In genomic region chr8:69849899-69850298, GRCm38 (mm10) we compare ENCODE assay signal across 11 mouse cellular contexts. TPM values are rescaled to one million over a fixed set of nuclear protein-coding genes. Genes with fewer than 3 reads are reported as not detected.
A peak's percentile ranks its signal among the peaks of the same experiment; 100 is the strongest.
DNase-seq lines count a peak whose midpoint lies in the region; ATAC-seq and TF ChIP-seq lines count a peak whose summit lies in the region.
"Had no signal": no experiment of that assay in that cellular context is flagged by ENCODE, and none has a peak within 500 bp of the region (broad histone marks: within the 10 kb centered on the region; RNA-seq: fewer than 3 reads in every experiment).

No protein-coding gene starts in this region.

- no peaks in the 10 kb centered on the region for H3K4me1 ChIP-seq in kidney, postnatal 0 days (replicated peaks; ENCODE audit: insufficient read depth, low read length)
- H3K4me1 ChIP-seq in kidney, embryonic 14.5 days (ENCODE audit: control insufficient read depth, insufficient read depth, low read length): no peaks in the 10 kb centered on the region
- H3K4me1 ChIP-seq in CH12.LX (ENCODE audit: control insufficient read depth in 1 of 2, insufficient read depth in 2 of 2) (peaks cover 0 to 9% of the 10 kb centered on the region in 2 experiments; a peak in 2 of 4 replicates), MEL (ENCODE audit: control insufficient read depth in 1 of 2, insufficient read depth in 2 of 2, low read length in 2 of 2) (peaks cover 0 to 9% of the 10 kb centered on the region in 2 experiments; a peak in 2 of 4 replicates)
- H3K4me1 ChIP-seq in liver, embryonic 14.5 days (replicated peaks; ENCODE audit: control insufficient read depth in 2 of 2, insufficient read depth in 2 of 2, low read length in 1 of 2): peaks cover 4 to 19% of the 10 kb centered on the region in 2 experiments; a peak in 3 of 4 replicates
- no peaks in the 10 kb centered on the region for H3K4me1 ChIP-seq in forebrain, embryonic 14.5 days (ENCODE audit: control insufficient read depth, insufficient read depth, low read length)
- H3K4me1 ChIP-seq: forebrain, embryonic 15.5 days had no signal

- dilution Hi-C loops in CH12.LX (cut with MboI; ENCODE audit: extremely low pct_ligation_motif_present, extremely low pct_unique_long_range_greater_than_20kb, low sequenced_read_pairs): no loop called here

- in situ Hi-C loops in CH12.LX (cut with MboI; ENCODE audit: low pct_ligation_motif_present, low pct_unique_long_range_greater_than_20kb, low sequenced_read_pairs): no loop called here

- no peak overlapping the region for H3K4me2 ChIP-seq in kidney, postnatal 0 days (ENCODE audit: low read length)
- H3K4me2 ChIP-seq in kidney, embryonic 14.5 days (replicated peaks; ENCODE audit: low read depth, low read length): no peak overlapping the region
- no peak overlapping the region for H3K4me2 ChIP-seq in CH12.LX (ENCODE audit: insufficient read depth, low read depth, poor library complexity, severe bottlenecking)
- H3K4me2 ChIP-seq in liver, embryonic 14.5 days (ENCODE audit: low read depth): no peak overlapping the region
- H3K4me2 ChIP-seq in forebrain, embryonic 14.5 days (ENCODE audit: low read length): no peak overlapping the region
- H3K4me2 ChIP-seq: forebrain, embryonic 15.5 days had no signal

- WGBS in kidney, postnatal 0 days: 51% methylated on average over 3 of the region's 3 CpGs
- WGBS in kidney, embryonic 14.5 days: 28% methylated on average over 3 of the region's 3 CpGs
- WGBS in liver, embryonic 14.5 days (ENCODE audit: insufficient replicate concordance): 35% methylated on average over 3 of the region's 3 CpGs
- 57% methylated on average over 3 of the region's 3 CpGs for WGBS in forebrain, embryonic 14.5 days

- no peak for TF ChIP-seq EP300 in CH12.LX (IDR thresholded peaks at IDR 0.05; ENCODE audit: low read length)
- no peak for TF ChIP-seq EP300 in MEL (IDR thresholded peaks at IDR 0.05; ENCODE audit: low read depth in 1 of 2, low read length in 2 of 2)
- no peak for TF ChIP-seq EP300 in liver, embryonic 14.5 days (IDR thresholded peaks at IDR 0.05; ENCODE audit: low read depth)

- ATAC-seq in kidney, postnatal 0 days (replicated peaks; ENCODE audit: low FRiP score, low read depth): no peak
- no peak for ATAC-seq in kidney, embryonic 14.5 days (ENCODE audit: low FRiP score, low TSS enrichment)
- no peak for ATAC-seq in liver, embryonic 14.5 days (ENCODE audit: insufficient read depth)
- ATAC-seq in forebrain, embryonic 14.5 days: no peak
- ATAC-seq: forebrain, embryonic 15.5 days had no signal

- H3K79me2 ChIP-seq in CH12.LX (replicated peaks; ENCODE audit: control insufficient read depth, extremely low read depth, insufficient read depth, poor library complexity, severe bottlenecking): no peaks in the 10 kb centered on the region
- H3K79me2 ChIP-seq in MEL (ENCODE audit: control insufficient read depth, insufficient read depth, low read length, poor library complexity): no peaks in the 10 kb centered on the region

- H3K27ac ChIP-seq in kidney, postnatal 0 days: no peak overlapping the region
- H3K27ac ChIP-seq in kidney, embryonic 14.5 days (ENCODE audit: low read depth, low read length): no peak overlapping the region
- no peak overlapping the region for H3K27ac ChIP-seq in CH12.LX (ENCODE audit: insufficient read depth, low read depth)
- no peak overlapping the region for H3K27ac ChIP-seq in MEL (ENCODE audit: control insufficient read depth, low read depth, low read length)
- no peak overlapping the region for H3K27ac ChIP-seq in liver, embryonic 14.5 days
- H3K27ac ChIP-seq in left cerebral cortex, adult 2 months: no peak overlapping the region
- no peak overlapping the region for H3K27ac ChIP-seq in forebrain, embryonic 14.5 days (ENCODE audit: low read depth, low read length)
- H3K27ac ChIP-seq: forebrain, embryonic 15.5 days had no signal

- H3K9me3 ChIP-seq in kidney, postnatal 0 days (replicated peaks; ENCODE audit: low read length): no peaks in the 10 kb centered on the region
- no peaks in the 10 kb centered on the region for H3K9me3 ChIP-seq in kidney, embryonic 14.5 days (ENCODE audit: control insufficient read depth, low read length)
- no peaks in the 10 kb centered on the region for H3K9me3 ChIP-seq in CH12.LX (replicated peaks; ENCODE audit: low read length)
- no peaks in the 10 kb centered on the region for H3K9me3 ChIP-seq in MEL (replicated peaks; ENCODE audit: insufficient read depth, low read length)
- H3K9me3 ChIP-seq in liver, embryonic 14.5 days (ENCODE audit: control insufficient read depth, low read length): no peaks in the 10 kb centered on the region
- H3K9me3 ChIP-seq in forebrain, embryonic 14.5 days (replicated peaks; ENCODE audit: control insufficient read depth, low read length): no peaks in the 10 kb centered on the region
- H3K9me3 ChIP-seq: forebrain, embryonic 15.5 days had no signal

- peak; percentile 56 for TF ChIP-seq CTCF in kidney, postnatal 0 days (IDR thresholded peaks at IDR 0.05; ENCODE audit: low read depth)
- peak; percentile 29 to 56; a peak in 2 of 4 replicates for TF ChIP-seq CTCF in CH12.LX (conservative IDR thresholded peaks at IDR 0.05 in 1 of 2, IDR thresholded peaks at IDR 0.05 in 1 of 2; ENCODE audit: low read depth in 2 of 2, low read length in 2 of 2)
- TF ChIP-seq CTCF in MEL (IDR thresholded peaks at IDR 0.05 in 2 of 3, conservative IDR thresholded peaks at IDR 0.05 in 1 of 3; ENCODE audit: control insufficient read depth in 1 of 3, insufficient read depth in 1 of 3, low read depth in 2 of 3, low read length in 3 of 3, poor library complexity in 1 of 3, severe bottlenecking in 1 of 3): peak; percentile 44 to 47 (median 46)
- TF ChIP-seq CTCF in liver, embryonic 14.5 days (IDR thresholded peaks at IDR 0.05; ENCODE audit: low read depth): peak; percentile 90
- TF ChIP-seq CTCF in left cerebral cortex, adult 2 months (IDR thresholded peaks at IDR 0.05): no peak; the same call in 1 of the 2 replicates

- DNase-seq in kidney, postnatal 0 days (ENCODE audit: low spot score): no peak
- DNase-seq in CH12.LX (ENCODE audit: extremely low read depth): peak; percentile 44
- peak; percentile 57 for DNase-seq in MEL (ENCODE audit: low read depth, low spot score)
- DNase-seq in liver, embryonic 14.5 days (ENCODE audit: low read depth in 3 of 3, low spot score in 3 of 3): peak in 1 of 3 experiments; percentile 29
- no peak for DNase-seq in left cerebral cortex, adult 2 months (ENCODE audit: extremely low spot score in 1 of 2, low spot score in 2 of 2)
- DNase-seq in forebrain, embryonic 14.5 days (ENCODE audit: low spot score): no peak
- DNase-seq: cerebellum, postnatal 14 days; kidney, adult 9 months; right cerebral cortex, postnatal 14 days had no signal

- intact Hi-C loops in left cerebral cortex, adult 2 months (cut with DNase I): no loop called here

- no peaks in the 10 kb centered on the region for H3K36me3 ChIP-seq in kidney, postnatal 0 days (ENCODE audit: insufficient read depth, low read length)
- H3K36me3 ChIP-seq in kidney, embryonic 14.5 days (ENCODE audit: control insufficient read depth, insufficient read depth, low read length): no peaks in the 10 kb centered on the region
- H3K36me3 ChIP-seq in CH12.LX (replicated peaks in 1 of 2; ENCODE audit: control insufficient read depth in 1 of 2, insufficient read depth in 1 of 2, low read length in 1 of 2): no peaks in the 10 kb centered on the region
- peaks cover 0 to 6% of the 10 kb centered on the region in 2 experiments; a peak in 2 of 4 replicates for H3K36me3 ChIP-seq in MEL (ENCODE audit: control insufficient read depth in 1 of 2, insufficient read depth in 2 of 2, low read length in 2 of 2)
- H3K36me3 ChIP-seq in liver, embryonic 14.5 days (replicated peaks; ENCODE audit: control insufficient read depth, insufficient read depth, low read depth): no peaks in the 10 kb centered on the region
- H3K36me3 ChIP-seq in forebrain, embryonic 14.5 days (ENCODE audit: control insufficient read depth, insufficient read depth, low read length): 0 out of 2 replicates have a peak, but pooled peaks cover 4% of the 10 kb centered on the region
- H3K36me3 ChIP-seq: forebrain, embryonic 15.5 days had no signal

- H3K9ac ChIP-seq in kidney, postnatal 0 days (ENCODE audit: low read depth, low read length): no peak overlapping the region
- no peak overlapping the region for H3K9ac ChIP-seq in kidney, embryonic 14.5 days (ENCODE audit: low read depth, low read length)
- H3K9ac ChIP-seq in CH12.LX (ENCODE audit: insufficient read depth, low read depth) (no peak overlapping the region), MEL (ENCODE audit: control insufficient read depth, low read depth, low read length, poor library complexity, severe bottlenecking) (no peak overlapping the region)
- H3K9ac ChIP-seq in liver, embryonic 14.5 days (replicated peaks): no peak overlapping the region
- H3K9ac ChIP-seq in forebrain, embryonic 14.5 days (ENCODE audit: low read length): no peak overlapping the region
- H3K9ac ChIP-seq: forebrain, embryonic 15.5 days had no signal

- TF ChIP-seq POLR2A in CH12.LX (IDR thresholded peaks at IDR 0.05; ENCODE audit: low read depth, low read length) (no peak), MEL (IDR thresholded peaks at IDR 0.05; ENCODE audit: control insufficient read depth in 1 of 2, insufficient read depth in 1 of 2, low read depth in 1 of 2, low read length in 2 of 2, poor library complexity in 1 of 2) (no peak)

- no peaks in the 10 kb centered on the region for H3K27me3 ChIP-seq in kidney, postnatal 0 days (ENCODE audit: insufficient read depth, low read length)
- no peaks in the 10 kb centered on the region for H3K27me3 ChIP-seq in kidney, embryonic 14.5 days (ENCODE audit: control insufficient read depth, insufficient read depth, low read length)
- H3K27me3 ChIP-seq in CH12.LX (replicated peaks) (no peaks in the 10 kb centered on the region), MEL (ENCODE audit: control insufficient read depth in 1 of 2, insufficient read depth in 2 of 2, low read length in 2 of 2) (no peaks in the 10 kb centered on the region)
- no peaks in the 10 kb centered on the region for H3K27me3 ChIP-seq in liver, embryonic 14.5 days (ENCODE audit: control insufficient read depth, insufficient read depth, low read length)
- no peaks in the 10 kb centered on the region for H3K27me3 ChIP-seq in forebrain, embryonic 14.5 days (replicated peaks; ENCODE audit: control insufficient read depth, insufficient read depth, low read length)
- H3K27me3 ChIP-seq: forebrain, embryonic 15.5 days had no signal

- TF ChIP-seq RAD21 in CH12.LX (IDR thresholded peaks at IDR 0.05; ENCODE audit: low read depth, low read length): peak; percentile 28
- no peak; the same call in 1 of the 2 replicates for TF ChIP-seq RAD21 in MEL (IDR thresholded peaks at IDR 0.05; ENCODE audit: low read depth, low read length)

- no peak overlapping the region for H3K4me3 ChIP-seq in kidney, postnatal 0 days (replicated peaks; ENCODE audit: low read depth, low read length)
- H3K4me3 ChIP-seq in kidney, embryonic 14.5 days (ENCODE audit: low read length): no peak overlapping the region
- H3K4me3 ChIP-seq in CH12.LX (replicated peaks in 1 of 3; ENCODE audit: low read depth in 2 of 3, low read length in 2 of 3, poor library complexity in 1 of 3) (no peak overlapping the region), MEL (ENCODE audit: control insufficient read depth in 1 of 2, insufficient read depth in 1 of 2, low read depth in 2 of 2, low read length in 2 of 2) (no peak overlapping the region)
- H3K4me3 ChIP-seq in liver, embryonic 14.5 days (ENCODE audit: insufficient read depth in 1 of 2, low read depth in 2 of 2, low read length in 2 of 2): no peak overlapping the region
- no peak overlapping the region for H3K4me3 ChIP-seq in left cerebral cortex, adult 2 months
- no peak overlapping the region for H3K4me3 ChIP-seq in forebrain, embryonic 14.5 days (ENCODE audit: low read depth, low read length)
- H3K4me3 ChIP-seq: forebrain, embryonic 15.5 days had no signal

RNA-seq across cellular contexts. Expression of gene Pbx4, which starts 17.6 kb away (rescaled TPM):
- polyA plus RNA-seq in kidney, postnatal 0 days (2015; fragmentation: Nextera tagmentation; extraction: Ambion mirVana): 7.7 and 8.3 TPM in 2 replicates
- polyA plus RNA-seq in kidney, embryonic 14.5 days (2014; fragmentation: Nextera tagmentation; extraction: Ambion mirVana): 9.6 and 9.7 TPM in 2 replicates
- 3.1 and 5.9 TPM in 2 replicates for total RNA-seq in CH12.LX (2012; rRNA removed)
- total RNA-seq in CH12.LX (2014; rRNA removed): 1.0 and 1.5 TPM in 2 replicates
- polyA plus RNA-seq in CH12.LX (2012; ENCODE audit: insufficient read length, low read depth): 2.4 and 3.5 TPM in 2 replicates
- 7.2 and 9.3 TPM in 2 replicates for total RNA-seq in MEL (2012; rRNA removed)
- polyA plus RNA-seq in MEL (2012; ENCODE audit: insufficient read depth in 1 of 2, insufficient read length in 2 of 2, low read depth in 1 of 2, low replicate concordance in 2 of 2, missing spikeins in 1 of 2): 10 to 100 TPM in 1 of 2 experiments, not detected in 1; 15.6 TPM
- polyA plus RNA-seq in liver, embryonic 14.5 days (2012; rRNA removed): 2.0 and 2.5 TPM in 2 replicates
- polyA plus RNA-seq in liver, embryonic 14.5 days (2014; fragmentation: Nextera tagmentation; extraction: Ambion mirVana): 1.7 and 3.7 TPM in 2 replicates
- total RNA-seq in left cerebral cortex, adult 2 months (2021): 10 to 100 TPM; 18.5 to 20.7 TPM
- 46.8 and 47.7 TPM in 2 replicates for polyA plus RNA-seq in forebrain, embryonic 14.5 days (2014; fragmentation: Nextera tagmentation; extraction: Ambion mirVana)

RNA-seq across cellular contexts. Expression of gene Lpar2, which starts 27.7 kb away (rescaled TPM):
- 0.58 and 0.94 TPM in 2 replicates for polyA plus RNA-seq in kidney, postnatal 0 days (2015; fragmentation: Nextera tagmentation; extraction: Ambion mirVana)
- polyA plus RNA-seq in kidney, embryonic 14.5 days (2014; fragmentation: Nextera tagmentation; extraction: Ambion mirVana): 1.6 and 1.7 TPM in 2 replicates
- total RNA-seq in CH12.LX (2012; rRNA removed) (1.1 and 1.2 TPM in 2 replicates), CH12.LX (2014; rRNA removed) (0.74 and 0.82 TPM in 2 replicates), MEL (2012; rRNA removed) (0.77 and 0.85 TPM in 2 replicates)
- polyA plus RNA-seq in CH12.LX (2012; ENCODE audit: insufficient read length, low read depth) (2.5 and 3.0 TPM in 2 replicates), MEL (2012; ENCODE audit: insufficient read depth in 1 of 2, insufficient read length in 2 of 2, low read depth in 1 of 2, low replicate concordance in 2 of 2, missing spikeins in 1 of 2) (1 to 10 TPM in 1 of 2 experiments, not detected in 1; 2.8 TPM)
- 0.40 and 0.44 TPM in 2 replicates for polyA plus RNA-seq in liver, embryonic 14.5 days (2012; rRNA removed)
- 0.04 and 0.06 TPM in 2 replicates for polyA plus RNA-seq in liver, embryonic 14.5 days (2014; fragmentation: Nextera tagmentation; extraction: Ambion mirVana)
- total RNA-seq in left cerebral cortex, adult 2 months (2021): under 1 TPM; 0.41 to 0.75 TPM
- 1.3 and 1.4 TPM in 2 replicates for polyA plus RNA-seq in forebrain, embryonic 14.5 days (2014; fragmentation: Nextera tagmentation; extraction: Ambion mirVana)

RNA-seq across cellular contexts. Expression of gene Cilp2, which starts 37.6 kb away (rescaled TPM):
- 0.69 and 0.75 TPM in 2 replicates for polyA plus RNA-seq in kidney, postnatal 0 days (2015; fragmentation: Nextera tagmentation; extraction: Ambion mirVana)
- 0.58 and 0.77 TPM in 2 replicates for polyA plus RNA-seq in kidney, embryonic 14.5 days (2014; fragmentation: Nextera tagmentation; extraction: Ambion mirVana)
- total RNA-seq in CH12.LX (2012; rRNA removed) (0.08 TPM in 2 replicates), CH12.LX (2014; rRNA removed) (0.04 TPM in 1 of 2 replicates, not detected in the other), MEL (2012; rRNA removed) (0.04 TPM in 1 of 2 replicates, not detected in the other)
- polyA plus RNA-seq in CH12.LX (2012; ENCODE audit: insufficient read length, low read depth) (0.07 TPM in 1 of 2 replicates, not detected in the other), MEL (2012; ENCODE audit: insufficient read depth in 1 of 2, insufficient read length in 2 of 2, low read depth in 1 of 2, low replicate concordance in 2 of 2, missing spikeins in 1 of 2) (under 1 TPM in 1 of 2 experiments, not detected in 1; 0.03 TPM)
- 0.03 and 0.04 TPM in 2 replicates for polyA plus RNA-seq in liver, embryonic 14.5 days (2012; rRNA removed)
- 0.03 TPM in 1 of 2 replicates, not detected in the other for polyA plus RNA-seq in liver, embryonic 14.5 days (2014; fragmentation: Nextera tagmentation; extraction: Ambion mirVana)
- under 1 TPM; 0.63 to 0.91 TPM for total RNA-seq in left cerebral cortex, adult 2 months (2021)
- 2.0 and 2.6 TPM in 2 replicates for polyA plus RNA-seq in forebrain, embryonic 14.5 days (2014; fragmentation: Nextera tagmentation; extraction: Ambion mirVana)

RNA-seq across cellular contexts. Expression of gene Gmip, which starts 41.4 kb away (rescaled TPM):
- 5.7 and 7.0 TPM in 2 replicates for polyA plus RNA-seq in kidney, postnatal 0 days (2015; fragmentation: Nextera tagmentation; extraction: Ambion mirVana)
- 8.1 and 8.2 TPM in 2 replicates for polyA plus RNA-seq in kidney, embryonic 14.5 days (2014; fragmentation: Nextera tagmentation; extraction: Ambion mirVana)
- total RNA-seq in CH12.LX (2012; rRNA removed): 48.1 and 49.2 TPM in 2 replicates
- total RNA-seq in CH12.LX (2014; rRNA removed): 22.2 and 25.4 TPM in 2 replicates
- polyA plus RNA-seq in CH12.LX (2012; ENCODE audit: insufficient read length, low read depth): 54.3 and 81.8 TPM in 2 replicates
- total RNA-seq in MEL (2012; rRNA removed): 21.8 and 26.0 TPM in 2 replicates
- polyA plus RNA-seq in MEL (2012; ENCODE audit: insufficient read depth in 1 of 2, insufficient read length in 2 of 2, low read depth in 1 of 2, low replicate concordance in 2 of 2, missing spikeins in 1 of 2): 10 to 100 TPM in 1 of 2 experiments, not detected in 1; 52.4 TPM
- polyA plus RNA-seq in liver, embryonic 14.5 days (2012; rRNA removed): 4.8 and 5.8 TPM in 2 replicates
- 1.7 and 3.9 TPM in 2 replicates for polyA plus RNA-seq in liver, embryonic 14.5 days (2014; fragmentation: Nextera tagmentation; extraction: Ambion mirVana)
- total RNA-seq in left cerebral cortex, adult 2 months (2021): 10 to 100 TPM; 13.1 to 22.5 TPM
- 16.0 and 26.1 TPM in 2 replicates for polyA plus RNA-seq in forebrain, embryonic 14.5 days (2014; fragmentation: Nextera tagmentation; extraction: Ambion mirVana)

RNA-seq across cellular contexts. Expression of gene Tssk6, which starts 52.1 kb away (rescaled TPM):
- 3.8 and 4.0 TPM in 2 replicates for polyA plus RNA-seq in kidney, postnatal 0 days (2015; fragmentation: Nextera tagmentation; extraction: Ambion mirVana)
- 2.7 and 5.1 TPM in 2 replicates for polyA plus RNA-seq in kidney, embryonic 14.5 days (2014; fragmentation: Nextera tagmentation; extraction: Ambion mirVana)
- total RNA-seq in CH12.LX (2012; rRNA removed): 1.5 and 1.8 TPM in 2 replicates
- 0.35 and 0.44 TPM in 2 replicates for total RNA-seq in CH12.LX (2014; rRNA removed)
- polyA plus RNA-seq in CH12.LX (2012; ENCODE audit: insufficient read length, low read depth): 1.7 and 2.3 TPM in 2 replicates
- total RNA-seq in MEL (2012; rRNA removed): 2.1 and 3.4 TPM in 2 replicates
- polyA plus RNA-seq in MEL (2012; ENCODE audit: insufficient read depth in 1 of 2, insufficient read length in 2 of 2, low read depth in 1 of 2, low replicate concordance in 2 of 2, missing spikeins in 1 of 2): 1 to 10 TPM in 1 of 2 experiments, not detected in 1; 3.8 TPM
- 0.41 and 0.50 TPM in 2 replicates for polyA plus RNA-seq in liver, embryonic 14.5 days (2012; rRNA removed)
- 1.7 and 1.9 TPM in 2 replicates for polyA plus RNA-seq in liver, embryonic 14.5 days (2014; fragmentation: Nextera tagmentation; extraction: Ambion mirVana)
- under 1 TPM in 1 of 2 experiments, not detected in 1; 0.25 TPM for total RNA-seq in left cerebral cortex, adult 2 months (2021)
- 2.5 and 3.1 TPM in 2 replicates for polyA plus RNA-seq in forebrain, embryonic 14.5 days (2014; fragmentation: Nextera tagmentation; extraction: Ambion mirVana)

Comparison
In these comparisons a context has a peak if more than half of its experiments do, and no peak if none do; other contexts are left out.
1. DNase-seq: peak in CH12.LX (single experiment) and MEL (single experiment); none in kidney, postnatal 0 days (single experiment), left cerebral cortex, adult 2 months (0 of 2) and forebrain, embryonic 14.5 days (single experiment).